Mouse (Mus musculus): ENCODE data around the gene Dhx58. TPM values are rescaled to one million over a fixed set of nuclear protein-coding genes. Genes with fewer than 3 reads are reported as not detected.

Dhx58 gene
- polyA plus RNA-seq (2015; fragmentation: Illumina TruSeq; extraction: RNeasy Lipid Tissue Mini Kit (QIAGEN cat#74804); ENCODE audit: insufficient read depth, low replicate concordance) = 25.0 TPM

DNA sequence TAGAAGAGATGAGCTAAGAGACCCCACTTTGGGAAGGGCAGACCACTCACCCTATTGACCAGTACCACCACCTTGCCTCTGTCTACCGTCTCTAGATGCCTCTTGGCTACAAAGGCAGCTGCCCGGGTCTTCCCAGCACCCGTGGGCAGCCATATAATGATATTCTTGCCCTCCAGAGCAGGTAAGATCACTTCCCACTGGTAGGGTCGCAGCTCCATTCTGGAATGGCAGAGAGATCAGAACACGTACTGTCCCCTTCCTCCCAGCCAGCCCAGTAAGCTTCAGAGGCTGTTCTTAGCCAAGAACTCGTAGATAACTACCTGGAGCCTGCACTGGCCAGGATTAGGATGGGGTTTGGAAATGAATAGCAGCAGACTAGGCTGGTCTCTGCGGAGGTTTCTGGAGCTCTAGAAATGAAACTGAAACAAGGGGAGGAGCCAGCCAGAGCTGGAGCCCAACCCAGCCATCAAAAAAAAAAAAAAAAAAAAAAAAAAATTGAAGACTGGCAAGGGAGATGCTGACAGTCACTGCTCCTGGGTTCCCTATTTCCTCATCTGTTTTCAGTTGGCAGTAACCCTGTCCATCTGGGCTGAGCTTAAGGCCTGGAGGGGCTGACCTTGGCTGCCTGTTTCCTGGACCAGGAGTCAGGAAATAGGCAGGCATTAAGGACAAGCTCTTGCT lies at the start of gene Dhx58:
TSS of gene Dhx58 (minus strand) at position 421 of the 681 bp plus-strand sequence.

DNA sequence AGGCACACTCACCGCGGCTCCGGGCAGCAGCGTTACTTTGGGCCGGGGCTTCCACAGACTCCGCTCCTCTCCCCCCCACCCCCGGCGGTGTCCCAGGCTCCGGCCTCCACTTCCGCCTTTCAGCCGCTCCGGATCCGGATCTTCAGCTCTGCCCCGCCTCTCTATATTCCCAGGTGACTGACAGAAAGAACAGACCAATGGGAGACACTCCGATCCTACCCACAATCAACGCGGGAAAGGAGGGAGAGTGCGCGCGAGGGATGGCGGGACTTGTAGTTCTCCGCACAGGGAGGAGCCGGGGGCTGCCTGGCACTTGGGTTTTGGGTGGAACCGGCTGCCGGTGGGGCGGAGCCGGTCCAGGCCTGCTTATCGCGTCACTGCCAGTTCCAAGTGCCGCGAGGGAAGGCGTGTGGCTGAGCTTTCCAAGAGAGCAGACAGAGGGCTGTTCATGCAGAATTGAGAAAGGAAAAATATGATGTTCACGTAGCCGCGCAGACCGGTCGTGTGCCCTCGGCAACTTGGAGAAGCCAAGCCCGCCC lies 34.1 kb upstream of the Dhx58 start, which contains the start of gene Rab5c:
TSS of gene Rab5c (minus strand) at position 150 of the 539 bp plus-strand sequence.

DNA sequence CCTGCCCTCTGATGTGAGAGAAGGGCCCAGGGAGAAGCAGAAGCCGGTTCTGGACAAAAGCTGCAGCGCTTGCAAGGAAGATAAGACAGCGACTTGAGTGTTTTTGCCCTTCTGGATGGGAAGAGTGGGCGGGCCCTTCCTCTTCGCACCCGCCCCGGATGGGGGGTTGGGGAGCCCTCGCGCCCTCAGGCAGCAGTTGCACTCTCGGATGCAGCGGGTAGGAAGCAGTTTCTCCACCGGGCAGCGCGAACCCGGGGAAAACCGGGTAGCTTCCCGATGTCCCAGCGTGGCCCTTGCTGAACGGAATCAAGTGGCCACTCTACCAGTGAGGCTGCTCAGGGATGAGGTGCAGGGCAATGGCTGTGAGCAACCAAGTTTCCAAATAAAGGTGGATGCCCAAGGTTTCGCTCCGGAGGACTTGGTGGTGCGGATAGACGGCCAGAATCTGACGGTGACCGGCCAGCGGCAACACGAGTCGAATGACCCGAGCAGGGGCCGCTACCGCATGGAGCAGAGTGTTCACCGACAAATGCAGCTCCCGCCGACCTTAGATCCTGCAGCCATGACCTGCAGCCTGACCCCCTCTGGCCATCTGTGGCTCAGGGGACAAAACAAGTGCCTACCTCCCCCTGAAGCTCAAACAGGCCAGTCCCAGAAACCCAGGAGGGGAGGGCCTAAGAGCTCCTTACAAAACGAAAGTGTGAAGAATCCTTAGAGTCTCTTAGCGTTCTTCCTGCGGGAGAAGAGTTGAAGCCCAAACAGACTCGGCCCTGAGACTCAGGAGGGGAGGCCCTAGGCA lies 9.9 kb upstream of the Dhx58 start, which contains the start of gene Hspb9:
TSS of gene Hspb9 (plus strand) at position 116 of the 799 bp plus-strand sequence.

DNA sequence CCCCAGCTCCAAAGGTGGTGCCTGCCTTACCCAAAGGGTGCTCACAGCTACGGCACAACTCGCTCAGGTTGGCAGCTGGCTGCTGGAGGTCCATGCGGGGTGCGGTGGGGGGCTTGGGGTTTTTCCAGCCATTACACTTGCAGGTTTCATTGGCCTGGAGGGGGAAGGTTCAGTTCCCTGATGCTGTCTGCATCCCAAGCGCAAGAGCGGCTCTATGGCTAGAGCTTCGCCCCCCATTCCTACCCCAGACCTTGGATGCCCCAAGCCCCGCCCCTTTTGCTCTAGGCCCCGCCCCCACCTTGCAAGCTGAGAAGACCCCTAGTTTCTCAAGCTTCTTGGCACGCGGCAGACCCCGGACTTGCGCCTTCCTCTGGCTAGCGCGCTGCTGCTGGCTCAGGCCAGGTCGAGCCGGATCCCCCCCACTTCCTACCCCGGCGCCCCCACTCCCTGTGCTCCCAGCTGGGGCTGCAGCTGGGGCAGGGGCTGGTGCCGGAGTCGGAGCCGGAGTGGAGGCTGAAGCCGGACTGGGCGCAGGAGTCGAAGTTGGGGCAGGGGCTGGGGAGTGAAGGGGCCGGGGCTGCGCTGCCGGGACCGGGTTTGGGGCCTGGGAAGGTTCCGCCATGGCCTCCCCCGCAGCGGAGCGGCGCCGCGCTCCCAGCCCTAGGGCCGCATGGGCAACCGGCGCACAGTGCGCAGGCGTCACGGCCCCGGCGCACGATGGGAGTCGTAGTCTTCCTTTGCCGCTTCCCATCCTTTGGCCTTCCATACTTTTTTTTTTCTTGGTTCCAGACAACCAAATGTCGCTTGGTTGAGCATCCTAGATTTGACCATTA lies 7.9 kb upstream of the Dhx58 start, which contains the start of gene Kat2a:
TSS of gene Kat2a (minus strand) at position 683 of the 833 bp plus-strand sequence.

DNA sequence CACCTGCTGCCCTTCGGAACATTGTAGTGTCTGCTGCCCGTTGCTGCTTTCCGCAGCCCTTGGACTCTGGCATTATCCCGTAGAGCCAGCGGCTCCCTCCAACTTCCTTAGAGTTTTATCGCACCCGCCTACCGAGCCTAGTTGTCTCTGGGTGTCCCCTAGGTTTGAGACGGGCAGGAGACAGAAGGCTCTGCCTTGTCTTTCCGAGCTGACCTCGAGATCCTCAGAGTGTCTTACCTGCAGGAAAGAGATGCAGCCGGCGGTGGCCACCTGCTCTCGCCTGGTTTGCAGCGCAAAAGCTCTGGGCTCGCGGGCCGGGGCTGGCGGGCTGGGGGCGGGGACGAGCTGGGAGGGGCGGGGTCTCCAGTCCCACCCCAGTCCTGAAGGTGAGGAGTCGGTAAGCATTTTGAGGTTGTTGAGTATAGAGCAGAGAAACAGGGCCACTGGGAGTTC lies 11.9 kb downstream of the Dhx58 start, which contains the start of gene Zfp385c:
TSS of gene Zfp385c (minus strand) at position 292 of the 453 bp plus-strand sequence.

Other genes with a start within 250 kb of the Dhx58 start
- 11.0 TPM for gene Klhl11, start 231.5 kb downstream of the Dhx58 start, polyA plus RNA-seq (2015; fragmentation: Illumina TruSeq; extraction: RNeasy Lipid Tissue Mini Kit (QIAGEN cat#74804); ENCODE audit: insufficient read depth, low replicate concordance)
- gene Acly, start 176.3 kb downstream of the Dhx58 start, polyA plus RNA-seq (2015; fragmentation: Illumina TruSeq; extraction: RNeasy Lipid Tissue Mini Kit (QIAGEN cat#74804); ENCODE audit: insufficient read depth, low replicate concordance) = 92.7 TPM
- 0.15 TPM for gene Ttc25, start 158.7 kb downstream of the Dhx58 start, polyA plus RNA-seq (2015; fragmentation: Illumina TruSeq; extraction: RNeasy Lipid Tissue Mini Kit (QIAGEN cat#74804); ENCODE audit: insufficient read depth, low replicate concordance)
- gene Cnp, start 129.4 kb downstream of the Dhx58 start, polyA plus RNA-seq (2015; fragmentation: Illumina TruSeq; extraction: RNeasy Lipid Tissue Mini Kit (QIAGEN cat#74804); ENCODE audit: insufficient read depth, low replicate concordance) = 99.4 TPM
- gene Nkiras2, start 85.0 kb downstream of the Dhx58 start, polyA plus RNA-seq (2015; fragmentation: Illumina TruSeq; extraction: RNeasy Lipid Tissue Mini Kit (QIAGEN cat#74804); ENCODE audit: insufficient read depth, low replicate concordance) = 17.5 TPM
- gene Dnajc7, start 84.1 kb downstream of the Dhx58 start, polyA plus RNA-seq (2015; fragmentation: Illumina TruSeq; extraction: RNeasy Lipid Tissue Mini Kit (QIAGEN cat#74804); ENCODE audit: insufficient read depth, low replicate concordance) = 892 TPM
- gene Zfp385c, start 11.8 kb downstream of the Dhx58 start, polyA plus RNA-seq (2015; fragmentation: Illumina TruSeq; extraction: RNeasy Lipid Tissue Mini Kit (QIAGEN cat#74804); ENCODE audit: insufficient read depth, low replicate concordance) = 0.11 TPM
- gene Kat2a, start 8.2 kb upstream of the Dhx58 start, polyA plus RNA-seq (2015; fragmentation: Illumina TruSeq; extraction: RNeasy Lipid Tissue Mini Kit (QIAGEN cat#74804); ENCODE audit: insufficient read depth, low replicate concordance) = 20.4 TPM
- not detected for gene Hspb9, start 9.6 kb upstream of the Dhx58 start, polyA plus RNA-seq (2015; fragmentation: Illumina TruSeq; extraction: RNeasy Lipid Tissue Mini Kit (QIAGEN cat#74804); ENCODE audit: insufficient read depth, low replicate concordance)
- 93.5 TPM for gene Rab5c, start 33.9 kb upstream of the Dhx58 start, polyA plus RNA-seq (2015; fragmentation: Illumina TruSeq; extraction: RNeasy Lipid Tissue Mini Kit (QIAGEN cat#74804); ENCODE audit: insufficient read depth, low replicate concordance)
- 0.17 TPM for gene Kcnh4, start 55.7 kb upstream of the Dhx58 start, polyA plus RNA-seq (2015; fragmentation: Illumina TruSeq; extraction: RNeasy Lipid Tissue Mini Kit (QIAGEN cat#74804); ENCODE audit: insufficient read depth, low replicate concordance)
- gene Hcrt, start 58.7 kb upstream of the Dhx58 start, polyA plus RNA-seq (2015; fragmentation: Illumina TruSeq; extraction: RNeasy Lipid Tissue Mini Kit (QIAGEN cat#74804); ENCODE audit: insufficient read depth, low replicate concordance) = not detected
- gene Ghdc, start 66.7 kb upstream of the Dhx58 start, polyA plus RNA-seq (2015; fragmentation: Illumina TruSeq; extraction: RNeasy Lipid Tissue Mini Kit (QIAGEN cat#74804); ENCODE audit: insufficient read depth, low replicate concordance) = 5.1 TPM
- 26.7 TPM for gene Stat5b, start 146.5 kb upstream of the Dhx58 start, polyA plus RNA-seq (2015; fragmentation: Illumina TruSeq; extraction: RNeasy Lipid Tissue Mini Kit (QIAGEN cat#74804); ENCODE audit: insufficient read depth, low replicate concordance)
- gene Stat5a, start 155.1 kb upstream of the Dhx58 start, polyA plus RNA-seq (2015; fragmentation: Illumina TruSeq; extraction: RNeasy Lipid Tissue Mini Kit (QIAGEN cat#74804); ENCODE audit: insufficient read depth, low replicate concordance) = 14.3 TPM
- 99.4 TPM for gene Stat3, start 235.3 kb upstream of the Dhx58 start, polyA plus RNA-seq (2015; fragmentation: Illumina TruSeq; extraction: RNeasy Lipid Tissue Mini Kit (QIAGEN cat#74804); ENCODE audit: insufficient read depth, low replicate concordance)